Mouse (Mus musculus) cortical plate, adult 2 months (tissue): ENCODE measurements around the gene Rsf1.

Source experiments
- CTCF ChIP-seq: fragments of 200-500 bp; IDR thresholded peaks from 2 replicates; pipeline ENCODE4 v1.5.1; 2011; ENCODE audit warnings: mild to moderate bottlenecking, control low read depth, low read length; ENCODE audit not compliant: insufficient read depth; ENCODE audit errors: extremely low read depth
- POLR2A ChIP-seq: fragments of 200-500 bp; IDR thresholded peaks from 2 replicates; pipeline ENCODE4 v1.6.1; 2011; ENCODE audit warnings: mild to moderate bottlenecking, low read length, control low read depth; ENCODE audit not compliant: insufficient read depth; ENCODE audit errors: extremely low read depth

GRCm38 (mm10) chr7:97723646-97724538 is 144.2 kb downstream of the Rsf1 start:
- TF ChIP-seq CTCF, result no peak
- TF ChIP-seq POLR2A, result no peak
